Mouse (Mus musculus) adipocyte (in vitro differentiated cells): Measurements from ENCODE around the gene Clybl.

ENCODE experiments used
- DNase-seq: peaks from one replicate; pipeline ENCODE4 v3.0.0-alpha.2; 2016; ENCODE audit warnings: low spot score

Gene Clybl

DNA sequence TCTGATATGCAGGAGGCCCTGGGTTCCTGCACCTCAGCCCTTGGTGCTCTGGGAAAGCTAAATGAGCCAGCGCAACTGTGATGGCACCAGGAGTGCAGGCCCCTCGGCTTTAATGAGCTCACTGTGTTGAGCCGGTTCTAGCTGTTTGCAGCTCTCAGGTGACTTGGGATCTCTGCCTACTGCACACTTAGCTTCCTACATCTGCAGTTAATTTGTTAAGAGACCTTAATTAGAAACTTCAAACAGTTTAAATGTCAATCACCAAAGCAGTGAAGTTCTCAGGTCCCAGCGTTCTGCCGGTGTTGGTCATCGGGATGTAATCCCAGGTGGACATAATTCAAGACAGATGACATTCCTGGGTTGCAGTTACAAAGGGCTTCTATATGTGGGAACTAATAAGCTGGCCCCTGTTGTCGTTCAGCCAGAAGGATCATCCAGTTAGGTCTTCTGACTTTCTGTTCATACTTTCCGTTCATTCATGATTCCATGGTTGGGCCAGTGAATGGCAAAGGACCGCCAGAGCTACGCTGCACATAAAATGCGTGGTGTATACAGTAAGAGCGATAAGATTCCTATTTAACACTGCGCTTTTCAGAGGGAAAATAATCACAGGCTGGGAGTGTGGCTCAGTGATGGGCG is 18.9 kb downstream of the Clybl start:
- no peak for DNase-seq

DNA sequence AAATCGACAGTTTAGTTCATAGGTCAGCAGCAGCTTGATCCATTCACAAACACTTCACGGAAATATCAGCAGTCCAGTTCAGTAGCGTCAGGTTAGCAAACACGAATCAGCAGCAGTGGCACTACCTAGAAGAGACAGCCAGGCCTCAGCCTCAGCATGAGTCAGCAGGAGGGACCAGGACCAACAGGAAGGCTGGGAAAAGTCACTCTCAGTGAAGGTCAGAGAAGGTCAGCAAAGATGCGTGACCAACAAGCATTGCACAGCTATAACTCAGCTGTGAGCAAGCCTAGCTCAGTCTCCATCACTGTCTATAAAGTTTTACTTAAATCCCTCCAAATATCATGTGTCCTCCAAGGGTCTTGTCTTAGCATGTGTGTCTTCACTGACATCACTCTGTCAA is 27.7 kb downstream of the Clybl start:
- DNase-seq: no peak

DNA sequence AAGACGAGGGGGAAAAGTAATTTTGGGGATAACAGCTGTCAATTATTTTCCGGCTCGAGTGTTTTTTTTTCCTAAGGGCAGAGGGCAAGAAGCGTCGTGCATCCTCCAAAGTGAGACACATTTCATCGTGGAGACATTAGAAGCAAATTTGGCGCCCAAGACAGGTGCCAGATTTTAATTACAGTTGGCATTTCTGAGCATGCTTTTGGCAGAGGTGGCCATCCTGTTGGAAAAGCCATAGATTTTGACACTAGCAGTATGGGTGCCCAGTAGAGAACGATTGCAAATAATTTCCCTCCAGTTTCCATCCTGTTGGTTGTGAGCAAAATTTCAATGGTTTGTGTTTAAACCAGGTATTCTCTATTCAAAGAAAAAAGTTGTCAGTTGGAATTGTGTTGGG is 32.1 kb downstream of the Clybl start:
- DNase-seq: no peak

DNA sequence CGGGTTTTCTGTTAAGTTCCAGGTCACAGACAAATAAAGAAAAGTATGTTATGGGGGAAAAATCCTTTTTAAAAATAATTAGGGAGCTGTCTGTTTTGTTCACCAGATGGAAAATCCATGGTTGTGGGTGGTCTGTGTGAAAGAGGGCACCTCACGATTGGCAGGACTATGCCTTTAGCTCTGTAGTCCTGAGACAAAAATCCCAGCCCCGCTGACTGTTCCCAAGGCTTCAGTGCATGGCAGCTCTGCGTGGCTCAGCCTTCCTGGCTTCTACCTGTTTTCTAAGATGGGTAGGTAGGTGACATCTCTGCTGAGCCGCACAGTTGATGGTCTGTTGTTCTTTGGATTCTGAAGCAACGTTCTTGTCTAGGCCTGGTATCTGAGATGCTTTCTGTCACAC is 32.6 kb downstream of the Clybl start:
- DNase-seq: no peak

DNA sequence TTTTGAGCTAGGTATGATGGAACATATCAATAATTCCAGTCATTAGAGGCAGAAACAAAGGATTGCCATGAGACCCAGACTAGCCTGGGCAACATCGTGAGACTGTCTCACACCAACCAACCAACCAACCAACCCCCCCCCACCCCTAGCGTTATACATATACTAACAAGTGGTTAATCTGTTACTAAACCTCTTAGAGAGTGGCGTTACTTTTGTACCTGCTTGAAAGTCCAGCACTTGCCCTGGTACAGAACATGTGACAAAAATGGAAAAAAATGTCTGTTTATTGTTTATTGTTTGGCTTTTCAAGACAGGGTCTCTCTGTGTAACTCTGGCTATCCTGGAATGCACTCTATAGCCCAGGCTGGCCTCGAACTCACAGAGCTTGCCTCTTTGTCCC is 35.7 kb downstream of the Clybl start:
- DNase-seq: no peak

DNA sequence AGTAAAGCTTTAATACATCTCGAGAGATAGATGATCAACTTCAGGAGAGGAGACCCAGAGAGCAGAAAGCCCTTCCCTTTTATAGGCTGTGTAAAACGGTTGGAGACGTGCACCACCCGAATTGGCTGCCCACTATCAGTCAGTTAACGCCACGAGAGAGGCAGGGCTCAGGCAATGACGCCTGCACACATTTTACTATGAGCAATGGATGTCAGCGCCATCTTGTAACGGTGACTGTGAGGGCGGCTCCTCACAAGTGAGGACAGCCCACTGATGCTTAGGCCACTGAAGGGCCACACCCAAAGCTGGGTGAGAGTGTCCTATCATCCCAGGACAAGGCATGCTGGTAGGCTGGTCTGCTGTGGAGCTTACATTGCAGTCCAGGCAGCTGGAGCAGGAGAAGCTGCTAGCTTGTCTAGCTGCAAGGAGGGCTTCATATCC is 41.5 kb downstream of the Clybl start:
- DNase-seq: no peak

DNA sequence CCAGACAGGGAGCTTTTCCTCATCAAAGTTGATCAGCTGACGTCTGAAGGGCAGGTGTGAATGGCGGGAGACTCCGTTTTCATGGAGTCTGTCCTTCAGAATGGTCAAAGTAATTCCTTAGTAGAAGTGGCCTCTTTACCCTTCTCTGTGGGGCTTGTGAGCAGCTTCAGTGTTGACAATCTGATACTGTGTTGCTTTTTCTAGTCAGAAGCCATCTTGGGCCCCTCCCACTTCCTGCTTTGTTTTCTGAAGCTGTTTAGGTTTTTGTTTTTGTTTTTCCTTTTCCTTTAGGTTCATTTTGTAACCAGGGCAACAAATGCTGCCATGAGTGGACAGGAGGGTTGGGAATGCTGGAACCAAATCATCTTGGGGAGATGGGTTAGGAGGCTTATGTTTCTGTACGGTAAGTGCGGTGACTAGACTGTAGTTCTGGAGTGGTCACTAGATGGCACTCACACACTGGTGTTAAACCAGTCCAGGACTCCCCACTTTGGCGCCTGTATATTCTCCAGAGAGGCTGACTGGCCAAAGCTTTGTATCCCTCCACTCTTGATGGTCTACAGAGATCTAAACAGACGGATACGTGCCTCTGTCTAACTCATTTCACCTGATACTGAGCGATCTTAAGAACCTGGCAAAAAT is 42.1 kb downstream of the Clybl start:
- peak; percentile 80 for DNase-seq

DNA sequence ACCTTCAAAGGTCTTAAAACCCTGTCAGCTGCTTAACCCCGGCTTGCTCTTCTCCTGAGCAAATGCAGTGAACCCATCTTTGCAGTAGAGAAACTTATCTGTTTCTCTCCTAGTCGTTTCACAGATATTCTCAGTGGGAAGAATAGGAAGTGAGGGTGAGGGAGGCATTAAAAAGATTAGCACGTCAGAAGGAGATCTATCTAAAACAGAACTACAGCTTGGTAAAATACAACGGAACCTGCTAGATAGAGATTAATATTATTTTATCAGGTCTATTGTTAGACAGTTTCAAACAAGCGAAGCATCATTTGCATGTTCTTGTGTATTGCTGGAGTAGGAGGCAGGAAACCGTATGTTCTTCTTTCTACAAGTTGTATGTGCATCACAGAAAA is 42.6 kb downstream of the Clybl start:
- no peak for DNase-seq

DNA sequence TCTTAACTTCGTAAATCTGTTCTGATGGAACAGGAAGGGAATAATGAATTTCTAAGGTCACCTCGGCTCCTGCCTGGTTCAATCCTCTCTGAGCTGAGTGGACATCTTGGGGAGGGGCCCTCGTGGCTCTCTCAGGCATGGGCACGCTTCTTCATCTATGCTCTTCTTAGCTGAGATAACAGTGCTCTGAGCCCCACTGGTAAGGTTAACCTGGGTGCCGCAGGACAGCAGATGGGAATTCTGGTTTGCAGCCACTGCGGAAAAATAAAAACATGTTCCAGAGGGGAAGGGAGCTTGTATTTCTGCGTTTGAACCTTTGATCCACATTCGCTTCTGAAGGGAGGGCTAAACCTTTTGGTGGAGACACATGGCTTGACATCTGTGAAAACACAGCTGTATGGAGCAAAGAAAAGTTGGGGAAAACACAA is 43.0 kb downstream of the Clybl start:
- no peak for DNase-seq

DNA sequence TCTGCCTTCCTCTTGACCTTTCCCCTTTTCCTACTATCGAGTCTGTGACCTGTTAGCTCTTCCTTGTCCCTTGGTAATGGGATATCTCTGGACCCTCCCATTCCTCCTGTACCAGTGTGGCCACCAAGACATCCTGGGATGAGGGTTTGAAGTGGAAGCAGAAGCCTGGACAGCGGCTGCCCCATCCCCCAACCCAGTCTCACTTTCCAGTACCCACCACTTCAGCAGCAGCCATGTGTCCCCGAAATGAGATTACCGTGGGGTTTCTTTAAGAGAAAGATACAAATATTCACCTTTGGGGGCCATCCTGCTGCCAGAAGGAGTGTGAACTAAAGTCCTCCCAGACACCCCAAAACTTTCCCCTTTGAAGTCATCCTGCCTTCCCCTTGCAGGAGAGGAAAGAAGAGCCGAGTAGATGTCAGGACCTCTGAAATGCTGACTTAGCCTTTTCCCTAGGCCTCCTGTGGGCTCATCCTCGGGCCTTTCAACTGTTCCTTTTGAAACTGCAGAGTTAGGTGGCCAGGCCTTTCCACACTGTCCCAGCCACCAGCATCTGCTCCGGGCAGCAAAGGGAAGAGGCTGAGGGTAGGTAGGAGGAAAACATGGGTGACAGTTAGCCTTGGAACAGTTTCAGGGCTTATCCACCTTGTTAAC is 44.1 kb downstream of the Clybl start:
- no peak for DNase-seq

DNA sequence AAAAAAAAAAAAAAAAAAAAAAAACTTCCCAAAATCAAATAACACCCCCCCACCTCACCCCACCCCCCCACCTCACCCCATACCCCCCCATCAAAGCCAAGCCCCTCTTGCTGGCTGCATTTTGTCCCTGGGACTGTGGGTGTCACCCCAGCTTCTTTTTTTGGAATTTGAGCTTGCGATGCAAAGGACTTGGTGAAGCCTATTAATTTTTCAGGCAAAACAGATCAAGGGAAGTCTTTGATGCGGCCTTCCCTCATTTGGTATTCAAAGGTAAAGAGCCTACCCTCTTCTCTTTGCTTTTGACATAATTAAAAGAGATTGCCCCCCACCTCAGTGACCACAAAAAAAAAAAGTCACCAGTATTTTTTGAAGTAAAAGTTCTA is 44.6 kb downstream of the Clybl start:
- no peak for DNase-seq

DNA sequence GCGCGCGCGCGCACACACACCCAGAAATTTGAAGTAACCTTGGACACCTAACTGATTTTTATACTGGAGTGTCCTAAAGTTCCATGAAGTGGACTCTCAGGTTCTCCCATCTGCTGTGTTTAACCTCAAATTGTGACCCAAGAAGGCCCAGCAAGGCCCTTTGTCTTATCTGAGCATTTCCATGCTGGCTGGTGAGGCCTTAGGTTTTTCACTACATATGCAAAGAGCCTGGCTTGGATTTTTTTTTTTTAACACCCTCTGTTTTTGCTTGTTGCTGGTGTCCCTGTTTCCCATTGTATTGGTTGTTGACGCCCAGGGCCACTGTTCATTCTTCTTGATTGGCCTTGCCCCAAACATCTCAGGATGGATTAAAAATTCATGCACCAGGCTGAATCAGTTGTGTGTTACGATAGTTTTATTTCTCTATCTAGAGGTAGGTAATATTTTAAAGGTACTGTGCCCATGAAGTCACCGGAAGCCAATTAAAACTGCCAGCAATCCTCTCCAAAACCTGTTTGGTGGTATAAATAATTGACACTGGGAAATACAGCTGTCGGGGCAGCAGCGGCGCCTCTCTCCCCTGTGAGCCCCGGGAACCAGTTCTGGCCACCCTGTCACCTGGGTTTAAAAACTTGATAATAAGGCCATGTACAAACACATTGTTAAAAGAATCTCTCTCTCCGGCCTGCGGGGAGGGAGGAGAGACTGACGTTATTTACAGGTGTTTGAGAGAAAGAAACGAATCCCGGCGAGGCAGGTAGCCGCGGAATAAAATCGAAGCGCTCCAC is 45.4 kb downstream of the Clybl start:
- DNase-seq: no peak

DNA sequence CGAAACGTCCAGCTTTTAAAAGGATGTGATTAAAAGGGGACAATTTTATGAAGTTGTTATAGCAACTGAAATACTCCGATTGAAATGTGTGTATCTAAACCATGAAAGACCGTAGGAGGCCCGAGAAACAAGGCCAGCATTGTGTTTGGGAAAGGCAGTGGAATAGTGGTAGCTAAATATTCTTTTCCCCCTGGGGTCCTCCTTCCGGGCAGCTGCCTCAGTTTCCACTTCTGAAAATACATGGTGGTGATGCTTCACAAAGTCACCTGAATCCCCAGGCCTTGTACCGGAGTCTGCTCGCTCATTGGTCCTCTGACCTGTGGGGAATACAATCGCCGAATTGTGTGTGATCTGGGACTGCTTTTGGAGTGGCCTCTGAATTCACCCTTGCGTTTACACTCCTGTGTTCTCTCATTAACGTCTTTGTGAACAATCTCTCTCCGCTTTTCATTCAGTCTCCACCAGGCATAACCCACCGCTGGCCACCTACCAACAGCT is 46.0 kb downstream of the Clybl start:
- DNase-seq: no peak

DNA sequence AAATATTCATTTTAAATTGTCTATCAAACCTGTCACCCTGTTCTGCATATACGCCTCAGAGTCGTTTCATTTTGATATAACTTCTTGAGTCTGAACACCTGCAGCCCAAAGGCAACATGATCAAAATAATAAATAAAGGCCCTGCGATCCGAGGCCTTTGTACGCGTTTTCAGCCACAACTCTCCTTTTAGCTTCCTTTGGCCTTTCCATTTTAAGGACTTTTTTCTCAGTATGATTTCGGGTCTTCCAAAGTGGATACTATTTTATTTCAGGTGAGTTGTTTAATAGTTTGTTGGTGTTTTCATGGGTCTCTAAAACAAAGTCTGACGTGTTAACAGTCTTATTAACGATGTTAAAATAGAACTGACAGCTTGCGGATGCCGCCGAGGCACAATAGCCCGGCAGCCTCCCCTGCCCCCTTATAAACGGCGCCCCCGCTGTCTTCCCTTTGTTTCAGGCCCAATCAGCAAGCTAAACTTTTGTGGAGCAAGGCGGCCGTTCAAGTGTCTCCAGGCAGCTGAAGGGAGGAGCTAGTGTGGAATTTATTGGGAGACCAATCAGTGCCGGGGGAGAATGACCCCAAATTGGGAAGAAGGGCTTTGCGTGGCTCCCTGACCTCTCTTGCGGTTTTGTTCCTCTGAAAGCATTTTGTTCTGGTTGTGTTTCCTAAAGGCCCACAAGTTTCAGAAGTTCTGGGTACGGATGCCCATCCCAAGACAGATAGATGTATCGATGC is 47.5 kb downstream of the Clybl start:
- DNase-seq: no peak

DNA sequence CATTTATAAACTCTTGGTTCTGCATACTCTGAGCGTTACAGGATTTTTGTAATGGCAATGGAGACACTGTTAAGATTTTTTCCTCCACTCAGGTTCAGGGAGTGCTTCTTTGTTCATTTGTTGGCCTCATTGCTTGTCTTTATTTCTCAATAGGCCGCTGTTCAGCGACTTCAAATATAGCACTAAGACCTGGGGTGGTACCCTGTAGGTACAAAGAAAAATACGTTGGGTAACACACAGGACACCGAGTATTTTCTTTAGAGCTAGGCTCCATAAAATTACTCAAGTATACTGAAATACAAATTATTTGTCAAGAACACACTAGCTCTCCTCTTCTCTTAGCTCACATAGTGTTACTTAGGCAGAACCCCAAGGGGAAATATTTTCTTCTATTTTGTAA is 48.5 kb downstream of the Clybl start:
- DNase-seq: no peak

DNA sequence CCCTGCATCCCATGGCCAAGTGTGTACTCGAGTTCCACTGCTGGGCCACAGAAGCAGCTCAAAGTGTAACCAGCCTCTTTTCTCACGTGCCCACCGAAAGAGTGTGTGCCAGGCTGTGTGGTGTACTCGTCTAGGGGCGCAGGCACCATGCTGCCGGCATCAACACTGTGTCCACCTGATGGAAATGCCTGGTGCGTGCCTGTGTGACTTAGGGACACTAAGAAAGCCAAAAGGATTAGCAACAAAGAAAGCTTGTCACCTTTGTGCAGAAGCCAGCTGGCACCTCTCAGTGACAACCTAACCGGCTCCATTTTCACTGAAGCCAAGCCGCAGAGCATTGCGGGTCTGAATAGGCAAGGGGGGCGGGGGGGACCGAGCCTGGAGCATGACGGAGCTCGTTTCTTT is 49.1 kb downstream of the Clybl start:
- no peak for DNase-seq

DNA sequence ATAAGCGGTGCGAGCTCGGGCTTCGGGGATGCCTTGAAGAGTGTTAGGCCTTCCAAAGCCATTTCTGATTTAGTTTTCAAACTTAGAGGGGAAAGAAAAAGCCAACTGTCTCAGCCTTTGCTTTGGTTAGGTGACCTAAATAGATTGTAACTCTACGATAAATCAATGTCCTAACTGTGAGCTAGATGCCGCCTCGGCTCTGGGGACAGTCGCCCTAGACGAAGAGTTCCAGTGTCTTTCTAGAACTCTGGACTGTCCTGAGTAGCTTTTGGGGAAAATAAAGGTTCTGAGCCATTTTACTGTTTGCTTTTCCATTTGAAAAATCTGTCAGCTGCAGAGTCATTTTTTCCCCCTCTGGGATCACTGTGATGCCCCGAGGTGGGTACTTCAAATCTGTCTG is 49.6 kb downstream of the Clybl start:
- no peak for DNase-seq

DNA sequence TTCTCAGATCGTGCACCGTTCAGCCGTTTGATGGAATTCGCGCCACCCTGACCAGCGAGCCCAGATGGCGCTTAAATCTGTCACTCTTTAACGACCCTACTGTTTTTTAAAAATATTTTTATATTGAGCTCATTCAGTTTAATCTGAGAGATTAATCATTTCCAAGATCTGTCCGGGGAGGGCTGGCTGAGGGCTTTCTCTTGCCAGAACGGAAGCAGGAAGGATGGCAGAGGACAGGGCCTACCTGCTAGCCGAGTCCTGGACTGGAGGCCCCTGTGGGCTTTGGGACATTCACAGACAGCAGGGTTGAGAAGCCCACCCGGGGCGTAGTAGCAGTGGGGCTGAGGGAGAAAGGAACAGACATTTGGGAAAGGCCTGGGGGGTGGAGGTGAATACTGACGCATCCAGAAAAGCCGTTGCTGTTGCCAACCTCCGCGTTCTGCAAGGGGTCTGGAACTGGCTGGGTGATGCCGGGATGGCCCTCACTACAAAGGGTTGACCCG is 51.8 kb downstream of the Clybl start:
- no peak for DNase-seq

DNA sequence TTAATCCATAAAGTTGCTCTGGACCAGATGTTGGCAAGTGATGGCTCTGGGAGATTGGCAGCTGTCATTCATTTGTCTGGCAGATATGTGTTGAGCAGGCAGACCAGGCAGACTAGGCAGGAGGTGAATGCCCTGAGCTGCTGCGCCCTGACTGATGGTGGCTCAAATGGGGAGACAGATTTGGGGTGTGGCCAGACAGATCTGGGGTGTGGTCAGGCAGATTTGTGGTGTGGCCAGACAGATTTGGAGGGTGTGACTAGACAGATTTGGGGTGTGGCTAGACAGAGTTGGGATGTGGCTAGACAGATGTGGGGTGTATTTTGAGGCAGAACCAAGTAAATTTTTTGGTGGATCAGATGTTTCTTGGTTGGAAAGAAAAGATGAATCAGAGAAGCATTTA is 62.4 kb downstream of the Clybl start:
- no peak for DNase-seq

DNA sequence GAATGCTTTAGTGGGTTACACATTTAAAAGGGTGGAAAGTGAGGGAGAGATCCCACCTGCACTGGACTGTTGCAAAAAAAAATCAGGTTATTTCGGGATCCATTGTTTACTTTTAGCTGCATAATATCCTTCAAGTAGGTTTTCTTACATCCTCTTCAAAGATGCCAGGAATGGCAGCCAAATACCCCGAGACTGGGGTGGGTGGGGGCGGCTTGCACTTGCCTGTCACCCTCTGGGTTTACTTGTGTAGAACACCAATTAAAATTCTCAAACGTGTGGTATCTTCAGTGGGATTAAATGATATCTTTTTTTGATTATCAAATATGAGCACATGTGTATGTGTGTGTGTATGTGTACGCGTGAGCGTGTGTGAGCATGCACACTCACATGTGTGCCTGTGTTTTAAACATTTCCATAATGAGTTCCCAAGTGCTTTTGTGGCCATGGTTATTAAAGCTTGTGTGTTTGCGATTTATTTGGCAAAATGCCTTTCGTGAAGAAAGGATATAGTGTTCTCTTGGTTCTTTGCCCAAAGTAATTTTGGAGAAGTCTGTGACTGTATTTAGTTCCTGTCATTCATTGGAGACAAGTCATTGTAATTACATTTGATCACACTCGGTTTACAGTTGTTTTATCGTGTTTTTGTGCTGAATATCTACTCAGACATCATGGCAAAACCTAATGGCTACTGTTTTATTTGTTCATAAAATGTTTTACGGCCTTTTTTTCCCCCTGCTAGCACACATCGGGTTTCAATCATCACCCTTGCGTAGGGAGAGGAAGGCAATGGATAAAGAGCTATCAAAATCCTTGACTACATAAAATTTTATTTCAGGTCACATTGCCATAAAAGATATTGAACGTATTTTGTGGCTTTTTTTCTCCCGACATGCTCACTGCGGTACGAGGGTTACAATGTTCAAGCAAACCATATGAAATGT is 65.7 kb downstream of the Clybl start:
- no peak for DNase-seq

DNA sequence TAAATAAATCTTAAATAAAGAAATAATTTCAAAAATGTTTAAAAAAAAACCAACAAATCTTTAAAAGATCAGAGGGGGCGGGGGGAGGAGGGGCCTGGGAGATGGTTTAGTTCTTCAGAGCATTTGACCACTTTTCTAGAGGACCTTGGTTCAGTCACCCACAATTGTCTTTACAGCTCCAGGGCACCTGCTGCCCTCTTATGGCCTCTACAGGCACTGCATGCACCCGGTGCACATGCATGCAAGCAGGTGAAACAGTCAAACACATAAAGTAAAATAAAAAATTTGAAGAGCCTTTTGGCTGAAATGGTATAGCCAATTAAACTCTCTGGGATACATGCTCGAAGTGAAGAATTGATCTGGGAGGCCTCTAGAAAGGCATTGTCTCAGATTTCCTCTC is 67.6 kb downstream of the Clybl start:
- no peak for DNase-seq
